In the genomic region with DNA sequence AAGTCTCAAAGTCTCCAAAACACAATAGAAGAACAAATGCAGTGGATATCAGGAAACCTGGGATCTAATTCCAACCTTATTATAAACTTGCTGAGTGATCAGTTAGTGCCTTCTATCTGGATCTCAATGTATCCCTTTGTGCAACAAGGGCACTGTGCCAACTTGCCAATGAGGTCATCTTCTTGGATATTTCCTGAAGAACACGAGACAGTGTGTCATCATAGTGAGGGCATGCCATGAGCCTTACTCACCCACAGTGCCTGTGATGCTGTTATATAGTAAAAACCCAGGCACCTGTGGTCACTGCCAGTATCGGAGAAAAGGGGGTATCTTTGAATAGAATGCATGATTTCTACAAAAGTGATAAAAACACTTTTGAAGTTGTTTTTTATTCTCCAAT, we compare ENCODE assay signal across 9 mouse cellular contexts.
DNase-seq lines count a peak whose midpoint lies in the region; ATAC-seq and TF ChIP-seq lines count a peak whose summit lies in the region.
"Had no signal": no experiment of that assay in that cellular context is flagged by ENCODE, and none has a peak within 500 bp of the region (broad histone marks: within the 10 kb centered on the region; RNA-seq: fewer than 3 reads in every experiment).

No protein-coding gene starts in this region.

- H3K4me3 ChIP-seq in forebrain, embryonic 14.5 days (ENCODE audit: low read depth, low read length): no peak overlapping the region
- H3K4me3 ChIP-seq in forebrain, postnatal 0 days (ENCODE audit: low read depth, low read length): no peak overlapping the region
- H3K4me3 ChIP-seq: limb, embryonic 13.5 days had no signal

- H3K9me3 ChIP-seq in forebrain, embryonic 14.5 days (replicated peaks; ENCODE audit: control insufficient read depth, low read length): no peaks in the 10 kb centered on the region
- H3K9me3 ChIP-seq in forebrain, postnatal 0 days (ENCODE audit: low read length): no peaks in the 10 kb centered on the region
- H3K9me3 ChIP-seq: limb, embryonic 13.5 days had no signal

- H3K27ac ChIP-seq in forebrain, embryonic 14.5 days (ENCODE audit: low read depth, low read length): no peak overlapping the region
- no peak overlapping the region for H3K27ac ChIP-seq in forebrain, postnatal 0 days (ENCODE audit: low read depth, low read length)
- H3K27ac ChIP-seq: limb, embryonic 13.5 days had no signal

- H3K27me3 ChIP-seq in forebrain, embryonic 14.5 days (replicated peaks; ENCODE audit: control insufficient read depth, insufficient read depth, low read length): no peaks in the 10 kb centered on the region
- no peaks in the 10 kb centered on the region for H3K27me3 ChIP-seq in forebrain, postnatal 0 days (ENCODE audit: insufficient read depth, low read length)

- DNase-seq in forebrain, embryonic 14.5 days (ENCODE audit: low spot score): peak; percentile 6
- DNase-seq in forebrain, postnatal 0 days: no peak
- DNase-seq in 3134 (ENCODE audit: extremely low read depth, insufficient read length, low spot score) (peak; percentile 71), liver (no peak)
- peak; percentile 40 to 41 for DNase-seq in cerebellum, adult 18-20 months
- DNase-seq in heart, postnatal 4 days: peak; percentile 55
- DNase-seq in thymus, postnatal 36 days: no peak

- WGBS in forebrain, embryonic 14.5 days: 60% methylated on average over 2 of the region's 2 CpGs
- 58% methylated on average over 2 of the region's 2 CpGs for WGBS in forebrain, postnatal 0 days

- peaks cover 3% of the 10 kb centered on the region; the same call in 1 of the 2 replicates for H3K4me1 ChIP-seq in forebrain, embryonic 14.5 days (ENCODE audit: control insufficient read depth, insufficient read depth, low read length)
- H3K4me1 ChIP-seq in forebrain, postnatal 0 days (ENCODE audit: insufficient read depth): no peaks in the 10 kb centered on the region

- H3K9ac ChIP-seq in forebrain, embryonic 14.5 days (ENCODE audit: low read length): no peak overlapping the region
- H3K9ac ChIP-seq in forebrain, postnatal 0 days: no peak overlapping the region
- H3K9ac ChIP-seq: limb, embryonic 13.5 days had no signal

- TF ChIP-seq CTCF in forebrain, postnatal 0 days (IDR thresholded peaks at IDR 0.05; ENCODE audit: low read depth): no peak

- ATAC-seq in forebrain, embryonic 14.5 days: no peak
- no peak for ATAC-seq in forebrain, postnatal 0 days
- ATAC-seq in CD4-positive, CD25-positive, alpha-beta regulatory T cell, adult 4 months: no peak

- no peaks in the 10 kb centered on the region for H3K36me3 ChIP-seq in forebrain, embryonic 14.5 days (ENCODE audit: control insufficient read depth, insufficient read depth, low read length)
- H3K36me3 ChIP-seq in forebrain, postnatal 0 days (ENCODE audit: insufficient read depth): no peaks in the 10 kb centered on the region
- H3K36me3 ChIP-seq: limb, embryonic 13.5 days had no signal

- H3K4me2 ChIP-seq in forebrain, embryonic 14.5 days (ENCODE audit: low read length): no peak overlapping the region
- H3K4me2 ChIP-seq in forebrain, postnatal 0 days (ENCODE audit: low read depth): no peak overlapping the region
- H3K4me2 ChIP-seq: limb, embryonic 13.5 days had no signal

Comparison
In these comparisons a context has a peak if more than half of its experiments do, and no peak if none do; other contexts are left out.
1. DNase-seq: peak in forebrain, embryonic 14.5 days (single experiment), 3134 (single experiment), cerebellum, adult 18-20 months (2 of 2) and heart, postnatal 4 days (single experiment); none in forebrain, postnatal 0 days (single experiment), liver (single experiment) and thymus, postnatal 36 days (0 of 2).